Mouse (Mus musculus) adrenal gland (tissue): ENCODE results near the gene Pf4.
"Not testable (repeated sequence)": the region's sequence is repeated elsewhere in the genome, so short reads cannot be mapped to it uniquely, and the experiment has no call there.

Experiments used
- intact Hi-C: fragments of 180-260 bp; cut with DNase I; formaldehyde crosslinking; loops from one replicate; pipeline ENCODE4 v1.15.1; 2025
- microRNA-seq, 2 experiments: library from miRNA; unstranded; fragments of <30 nt; microRNA quantifications; one replicate each; pipeline ENCODE4; 2019

Pf4 gene

GRCm38 (mm10) chr5:90785659-90786588, 13.7 kb downstream of the Pf4 start, which contains the start of gene Cxcl3:
Gene Cxcl3 (plus strand): TSS chr5:90786103.
- intact Hi-C loops = loop anchor here (5.0 to 10.0 kb wide), 2 partner anchors 109 to 124 kb away; partner anchors contain the start of gene Cxcl1

DNA sequence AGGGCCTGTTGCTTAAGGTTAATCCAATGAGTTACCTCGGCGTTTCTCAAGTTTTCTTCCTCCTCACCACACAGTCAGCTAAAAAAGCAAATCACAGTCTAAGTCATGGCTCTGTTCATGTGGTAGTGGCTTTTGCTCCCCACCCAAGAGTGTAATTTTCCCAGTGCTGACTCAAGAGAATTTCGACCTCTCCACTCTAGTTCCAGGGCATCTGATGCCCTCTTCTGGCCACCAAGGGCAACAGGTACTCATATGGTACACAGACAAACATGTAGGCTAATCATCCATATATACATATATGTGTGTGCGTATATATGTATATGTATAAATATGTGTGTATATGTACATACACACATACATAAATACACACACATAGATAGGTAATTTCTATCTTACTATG, 15.9 kb downstream of the Pf4 start:
- intact Hi-C loops = loop anchor here (5.0 to 10.0 kb wide), 2 partner anchors 107 to 126 kb away; partner anchors contain the start of gene Cxcl1

- intact Hi-C loops = loop anchor here (5.0 to 10.0 kb wide), 2 partner anchors 105 to 127 kb away; partner anchors contain the start of gene Cxcl1
Observed at GRCm38 (mm10) chr5:90789306-90790073, 17.3 kb downstream of the Pf4 start.

DNA sequence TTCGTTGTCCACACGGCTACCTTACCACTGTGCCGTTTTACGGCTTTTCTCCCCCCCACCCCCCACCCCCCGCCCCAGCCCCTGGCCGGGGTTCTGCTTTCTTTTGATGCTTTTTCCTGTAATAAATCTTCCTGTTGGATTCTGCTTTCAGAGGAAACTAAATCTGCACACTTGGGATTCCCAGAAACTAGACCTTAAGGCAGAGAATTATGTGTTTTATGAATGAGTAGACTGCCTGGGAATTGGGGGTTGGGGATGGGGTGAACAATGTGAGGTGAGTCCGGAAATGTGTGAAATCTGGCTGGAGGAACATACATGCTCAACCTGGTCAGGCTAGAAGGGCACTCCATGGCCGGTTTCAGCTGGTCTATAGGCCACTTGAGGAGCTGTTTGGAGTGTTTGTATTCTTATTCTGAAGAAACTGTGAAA, 17.9 kb downstream of the Pf4 start:
- intact Hi-C loops = no loop called here

- intact Hi-C loops = no loop called here
Observed at GRCm38 (mm10) chr5:90794195-90794625, 22.0 kb downstream of the Pf4 start, which contains the start of gene Cxcl15. Gene Cxcl15 (plus strand): TSS chr5:90794534.

GRCm38 (mm10) chr5:90795392-90795791, 23.2 kb downstream of the Pf4 start:
- intact Hi-C loops = not testable (repeated sequence)

GRCm38 (mm10) chr5:90804574-90804973, 32.3 kb downstream of the Pf4 start:
- intact Hi-C loops = no loop called here

- intact Hi-C loops = no loop called here
Observed at GRCm38 (mm10) chr5:90806050-90806449, 33.8 kb downstream of the Pf4 start.

GRCm38 (mm10) chr5:90807176-90807950, 35.1 kb downstream of the Pf4 start:
- intact Hi-C loops = no loop called here

DNA sequence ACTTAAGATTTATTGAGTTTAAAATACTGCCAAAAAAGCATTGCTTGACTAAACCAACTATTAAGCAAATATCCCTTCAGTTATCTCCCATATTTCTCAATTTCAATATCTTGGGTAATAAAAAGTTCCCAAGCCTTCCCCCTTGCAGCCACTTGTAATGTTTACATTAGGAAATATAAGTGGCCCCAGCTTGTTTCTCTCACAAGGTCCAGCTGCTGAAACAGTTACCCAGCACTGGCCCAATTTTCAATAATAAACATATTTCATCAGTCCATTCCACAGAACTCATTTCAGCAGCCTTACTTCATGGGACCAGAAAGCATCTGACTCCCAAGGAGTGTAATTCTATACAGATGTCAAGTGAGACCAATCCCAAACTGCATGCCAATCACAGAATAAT, 47.5 kb downstream of the Pf4 start:
- intact Hi-C loops = no loop called here

Small RNAs within 50 kb of the gene (microRNA-seq; reads per million reads assigned to microRNA genes)
- gene Gm24322 = 0 reads per million in 2 experiments
